Mouse (Mus musculus) heart, embryonic 10.5 days (tissue): ENCODE measurements around the gene Ugt1a6a. TPM values are rescaled to one million over a fixed set of nuclear protein-coding genes. Genes with fewer than 3 reads are reported as not detected.
"Not testable (repeated sequence)": the region's sequence is repeated elsewhere in the genome, so short reads cannot be mapped to it uniquely, and the experiment has no call there.

Experiments
- DNase-seq: peaks from one replicate; pipeline ENCODE4 v3.0.0-alpha.2; 2017; ENCODE audit warnings: low spot score
- H3K27ac ChIP-seq: fragments of 300-500 bp; sonication (generic); 2 replicates; pipeline ENCODE4 v1.5.1; 2016; ENCODE audit warnings: mild to moderate bottlenecking
- H3K27me3 ChIP-seq: fragments of 300-500 bp; sonication (generic); 2 replicates; pipeline ENCODE4 v1.6.1; 2016; ENCODE audit warnings: mild to moderate bottlenecking; ENCODE audit not compliant: poor library complexity, insufficient read depth, severe bottlenecking
- H3K36me3 ChIP-seq: fragments of 300-500 bp; sonication (generic); 2 replicates; pipeline ENCODE4 v1.6.1; 2016; ENCODE audit warnings: mild to moderate bottlenecking, moderate library complexity
- H3K4me1 ChIP-seq: fragments of 300-500 bp; sonication (generic); 2 replicates; pipeline ENCODE4 v1.6.1; 2016; ENCODE audit warnings: mild to moderate bottlenecking
- H3K4me3 ChIP-seq: fragments of 300-500 bp; sonication (generic); 2 replicates; pipeline ENCODE4 v1.5.1; 2016; ENCODE audit warnings: mild to moderate bottlenecking, moderate library complexity
- H3K9me3 ChIP-seq: fragments of 300-500 bp; sonication (generic); 2 replicates; pipeline ENCODE4 v1.6.1; 2016; ENCODE audit warnings: mild to moderate bottlenecking, moderate library complexity
- WGBS: fragments of 180-500 bp; shearing (Covaris S2); methylation state at CpG from one replicate; pipeline ENCODE4 v1.1.7; 2016; 5-methylcytosine and 5-hydroxymethylcytosine counted together
- polyA plus RNA-seq: library from polyadenylated mRNA; unstranded; fragments of >200 nt; fragmentation: Nextera tagmentation; extraction: Ambion mirVana; gene quantifications from 2 replicates; pipeline ENCODE4 v1.2.1, GENCODE M21; 2016

Gene Ugt1a6a
- polyA plus RNA-seq, 1 experiment from 2014 or later: not detected

- not testable (repeated sequence) for H3K9me3 ChIP-seq, H3K4me3 ChIP-seq, DNase-seq, H3K4me1 ChIP-seq, H3K27me3 ChIP-seq, H3K27ac ChIP-seq, H3K36me3 ChIP-seq
- 57% methylated on average over 1 of the region's 1 CpGs for WGBS
These were observed 5.9 kb downstream of the Ugt1a6a start for GRCm38 (mm10) chr1:88140492-88140891.

- not testable (repeated sequence) for DNase-seq, H3K9me3 ChIP-seq, H3K36me3 ChIP-seq, H3K27ac ChIP-seq, H3K27me3 ChIP-seq, H3K4me3 ChIP-seq, H3K4me1 ChIP-seq
- 6% methylated on average over 5 of the region's 5 CpGs for WGBS
These were observed 9.5 kb downstream of the Ugt1a6a start for GRCm38 (mm10) chr1:88143966-88144675.

GRCm38 (mm10) chr1:88145278-88145677 is 10.7 kb downstream of the Ugt1a6a start:
- H3K4me1 ChIP-seq, H3K27ac ChIP-seq, DNase-seq, H3K4me3 ChIP-seq, H3K27me3 ChIP-seq, H3K9me3 ChIP-seq, H3K36me3 ChIP-seq: not testable (repeated sequence)
- 59% methylated on average over 2 of the region's 2 CpGs for WGBS

- H3K27ac ChIP-seq, H3K9me3 ChIP-seq, H3K36me3 ChIP-seq, DNase-seq, H3K4me3 ChIP-seq, H3K27me3 ChIP-seq, H3K4me1 ChIP-seq: not testable (repeated sequence)
- 74% methylated on average over 2 of the region's 2 CpGs for WGBS
These were observed 15.5 kb downstream of the Ugt1a6a start for GRCm38 (mm10) chr1:88150133-88150532.

GRCm38 (mm10) chr1:88158430-88158829 is 23.8 kb downstream of the Ugt1a6a start:
- no peaks in the 10 kb centered on the region for H3K36me3 ChIP-seq
- H3K9me3 ChIP-seq: no peaks in the 10 kb centered on the region
- no peaks in the 10 kb centered on the region for H3K27me3 ChIP-seq
- no peak overlapping the region for H3K27ac ChIP-seq
- no peak overlapping the region for H3K4me3 ChIP-seq
- DNase-seq: no peak
- 68% methylated on average over 2 of the region's 2 CpGs for WGBS
- H3K4me1 ChIP-seq: no peaks in the 10 kb centered on the region

GRCm38 (mm10) chr1:88165711-88166110 is 31.1 kb downstream of the Ugt1a6a start, which contains the start of gene Ugt1a5:
Gene Ugt1a5, plus strand, starts transcription at chr1:88166012.
- no peaks in the 10 kb centered on the region for H3K36me3 ChIP-seq
- no peak for DNase-seq
- no peaks in the 10 kb centered on the region for H3K27me3 ChIP-seq
- no peaks in the 10 kb centered on the region for H3K4me1 ChIP-seq
- no peaks in the 10 kb centered on the region for H3K9me3 ChIP-seq
- H3K27ac ChIP-seq: no peak within 1 kb of the TSS
- H3K4me3 ChIP-seq: no peak within 1 kb of the TSS
- WGBS: 69% methylated on average over 5 of the region's 5 CpGs

GRCm38 (mm10) chr1:88172190-88172589 is 37.6 kb downstream of the Ugt1a6a start:
- H3K4me3 ChIP-seq, H3K27me3 ChIP-seq, H3K4me1 ChIP-seq, H3K9me3 ChIP-seq, H3K27ac ChIP-seq, DNase-seq, H3K36me3 ChIP-seq: not testable (repeated sequence)
- 88% methylated on average over 6 of the region's 7 CpGs for WGBS

- no peaks in the 10 kb centered on the region for H3K4me1 ChIP-seq
- H3K4me3 ChIP-seq: no peak overlapping the region
- H3K9me3 ChIP-seq: peaks cover 11% of the 10 kb centered on the region
- no peak for DNase-seq
- H3K36me3 ChIP-seq: no peaks in the 10 kb centered on the region
- WGBS: 74% methylated on average over 1 of the region's 1 CpGs
- H3K27ac ChIP-seq: no peak overlapping the region
- no peaks in the 10 kb centered on the region for H3K27me3 ChIP-seq
These were observed 45.0 kb downstream of the Ugt1a6a start for GRCm38 (mm10) chr1:88179657-88180056.

GRCm38 (mm10) chr1:88186325-88186935 is 51.8 kb downstream of the Ugt1a6a start:
- no peak for DNase-seq
- Histone ChIP-seq H3K9me3 (no peaks in the 10 kb centered on the region), H3K4me3 (no peak overlapping the region), H3K4me1 (no peaks in the 10 kb centered on the region), H3K36me3 (no peaks in the 10 kb centered on the region), H3K27me3 (no peaks in the 10 kb centered on the region), H3K27ac (no peak overlapping the region)
- 79% methylated on average over 5 of the region's 5 CpGs for WGBS

- no peak for DNase-seq
These were observed 57.5 kb downstream of the Ugt1a6a start for GRCm38 (mm10) chr1:88192136-88192535.

GRCm38 (mm10) chr1:88195687-88196086 is 61.1 kb downstream of the Ugt1a6a start:
- H3K36me3 ChIP-seq: no peaks in the 10 kb centered on the region
- no peaks in the 10 kb centered on the region for H3K27me3 ChIP-seq
- WGBS: 84% methylated on average over 1 of the region's 1 CpGs
- H3K9me3 ChIP-seq: no peaks in the 10 kb centered on the region
- H3K27ac ChIP-seq: no peak overlapping the region
- H3K4me1 ChIP-seq: no peaks in the 10 kb centered on the region
- no peak overlapping the region for H3K4me3 ChIP-seq
- no peak for DNase-seq

More at GRCm38 (mm10) chr1:88192136-88192535, 57.5 kb downstream of the Ugt1a6a start:
- Histone ChIP-seq H3K27me3 (no peaks in the 10 kb centered on the region), H3K36me3 (no peaks in the 10 kb centered on the region), H3K9me3 (no peaks in the 10 kb centered on the region), H3K4me3 (no peak overlapping the region), H3K27ac (no peak overlapping the region), H3K4me1 (no peaks in the 10 kb centered on the region)
- 69% methylated on average over 3 of the region's 3 CpGs for WGBS

GRCm38 (mm10) chr1:88197443-88197842 is 62.8 kb downstream of the Ugt1a6a start:
- Histone ChIP-seq H3K27ac (no peak overlapping the region), H3K9me3 (no peaks in the 10 kb centered on the region)
- 72% methylated on average over 3 of the region's 3 CpGs for WGBS

GRCm38 (mm10) chr1:88199996-88200395 is 65.4 kb downstream of the Ugt1a6a start:
- 56% methylated on average over 2 of the region's 2 CpGs for WGBS
- Histone ChIP-seq H3K36me3 (no peaks in the 10 kb centered on the region), H3K9me3 (no peaks in the 10 kb centered on the region), H3K27ac (no peak overlapping the region), H3K4me1 (peaks cover under 1% of the 10 kb centered on the region; the same call in 1 of the 2 replicates), H3K4me3 (no peak overlapping the region), H3K27me3 (no peaks in the 10 kb centered on the region)
- DNase-seq: no peak

More at GRCm38 (mm10) chr1:88197443-88197842, 62.8 kb downstream of the Ugt1a6a start:
- Histone ChIP-seq H3K36me3 (no peaks in the 10 kb centered on the region), H3K27me3 (no peaks in the 10 kb centered on the region), H3K4me1 (no peaks in the 10 kb centered on the region), H3K4me3 (no peak overlapping the region)
- no peak for DNase-seq
